Mouse (Mus musculus): ENCODE results near the gene Nthl1. TPM values are rescaled to one million over a fixed set of nuclear protein-coding genes. Genes with fewer than 3 reads are reported as not detected.

Nthl1 gene
- total RNA-seq, 1 experiment = 39.4 TPM

- Histone ChIP-seq H3K27ac (ENCODE audit: insufficient read depth, low read depth, low read length, poor library complexity, severe bottlenecking) (no peak overlapping the region), H3K4me3 (ENCODE audit: insufficient read depth in 1 of 2, low read depth in 1 of 2, low read length in 2 of 2, poor library complexity in 1 of 2, severe bottlenecking in 1 of 2) (no peak overlapping the region), H3K36me3 (ENCODE audit: control insufficient read depth, insufficient read depth, low read length, poor library complexity, severe bottlenecking) (peaks cover 4% of the 10 kb centered on the region; the same call in 1 of the 2 replicates), H3K9me3 (ENCODE audit: control insufficient read depth, insufficient read depth, low read depth, low read length) (no peaks in the 10 kb centered on the region), H3K9ac (ENCODE audit: insufficient read depth, low read depth, low read length, poor library complexity, severe bottlenecking) (no peak overlapping the region), H3K4me1 (ENCODE audit: control insufficient read depth in 2 of 2, insufficient read depth in 2 of 2, low read length in 2 of 2, poor library complexity in 1 of 2) (peaks cover 5 to 30% of the 10 kb centered on the region in 2 experiments; a peak in 3 of 4 replicates)
- no peak for DNase-seq (ENCODE audit: low read depth, low spot score)
- in situ Hi-C loops (cut with MboI; ENCODE audit: low sequenced_read_pairs in 2 of 2, unreplicated experiment in 2 of 2) = no loop called here
- no peak for TF ChIP-seq HCFC1 (IDR thresholded peaks at IDR 0.05; ENCODE audit: borderline replicate concordance, insufficient read depth, low read length)
- no peak for TF ChIP-seq MAFK (IDR thresholded peaks at IDR 0.05; ENCODE audit: insufficient read depth, low read depth, low read length)
- no peak for TF ChIP-seq ZNF384 (IDR thresholded peaks at IDR 0.05; ENCODE audit: low read depth, low read length)
- no peak for TF ChIP-seq CHD2 (IDR thresholded peaks at IDR 0.05; ENCODE audit: low read depth, low read length)
- no peak for TF ChIP-seq ZC3H11A (IDR thresholded peaks at IDR 0.05; ENCODE audit: borderline replicate concordance, low read depth, low read length)
Measured at GRCm38 (mm10) chr17:24644030-24644715, 11.7 kb downstream of the Nthl1 start.

DNA sequence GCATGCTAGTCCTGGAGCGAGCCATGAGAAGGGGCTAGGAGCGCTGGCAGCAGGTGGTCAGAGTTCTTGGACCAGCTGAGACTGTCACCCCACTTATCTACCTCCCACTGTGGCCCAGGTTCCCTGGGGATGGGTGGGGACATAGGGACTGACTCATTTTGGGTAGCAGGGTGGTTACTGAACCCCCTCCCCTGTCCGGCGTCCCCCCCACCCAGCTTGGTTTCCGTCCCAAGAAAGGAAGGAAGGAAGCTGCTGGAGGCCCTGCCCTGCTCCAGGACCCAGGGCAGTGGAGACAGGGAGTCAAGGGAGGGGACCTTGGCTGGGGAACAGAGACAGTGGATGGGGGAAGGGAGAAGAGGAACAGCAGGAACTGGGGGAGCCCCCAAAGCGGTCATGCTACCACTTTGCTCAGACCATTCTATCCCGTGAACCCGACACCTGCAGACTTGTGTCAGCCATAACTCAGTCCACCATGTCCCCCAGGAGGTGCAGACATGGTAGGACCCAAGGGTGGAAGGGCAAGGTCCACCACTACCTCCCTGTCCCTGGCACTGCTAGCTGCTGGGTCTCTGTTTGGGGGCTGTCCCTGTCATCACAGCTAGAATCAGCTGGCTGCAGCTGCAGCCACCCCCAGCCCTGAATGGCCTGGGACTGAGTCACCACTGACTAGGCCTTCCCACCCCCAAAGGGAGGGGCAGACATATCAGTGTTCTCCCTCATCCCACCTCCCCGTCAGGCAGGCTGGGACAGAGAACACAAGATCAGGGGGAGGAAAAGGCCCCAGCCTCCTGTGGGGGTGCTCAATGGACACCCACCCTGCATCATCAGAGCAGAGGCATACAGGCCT, 12.6 kb downstream of the Nthl1 start:
- H3K36me3 ChIP-seq (ENCODE audit: control insufficient read depth, insufficient read depth, low read length, poor library complexity, severe bottlenecking) = peaks cover 4% of the 10 kb centered on the region; the same call in 1 of the 2 replicates
- H3K27ac ChIP-seq (ENCODE audit: insufficient read depth, low read depth, low read length, poor library complexity, severe bottlenecking) = no peak overlapping the region
- DNase-seq (ENCODE audit: low read depth, low spot score) = no peak
- TF ChIP-seq CHD2 (IDR thresholded peaks at IDR 0.05; ENCODE audit: low read depth, low read length) = no peak
- TF ChIP-seq HCFC1 (IDR thresholded peaks at IDR 0.05; ENCODE audit: borderline replicate concordance, insufficient read depth, low read length) = no peak
- TF ChIP-seq MAFK (IDR thresholded peaks at IDR 0.05; ENCODE audit: insufficient read depth, low read depth, low read length) = no peak
- TF ChIP-seq ZNF384 (IDR thresholded peaks at IDR 0.05; ENCODE audit: low read depth, low read length) = no peak
- TF ChIP-seq ZC3H11A (IDR thresholded peaks at IDR 0.05; ENCODE audit: borderline replicate concordance, low read depth, low read length) = no peak
- H3K9me3 ChIP-seq (ENCODE audit: control insufficient read depth, insufficient read depth, low read depth, low read length) = no peaks in the 10 kb centered on the region
- no peak overlapping the region for H3K9ac ChIP-seq (ENCODE audit: insufficient read depth, low read depth, low read length, poor library complexity, severe bottlenecking)
- no peak overlapping the region for H3K4me3 ChIP-seq (ENCODE audit: insufficient read depth in 1 of 2, low read depth in 1 of 2, low read length in 2 of 2, poor library complexity in 1 of 2, severe bottlenecking in 1 of 2)
- in situ Hi-C loops (cut with MboI; ENCODE audit: low sequenced_read_pairs in 2 of 2, unreplicated experiment in 2 of 2) = no loop called here
- peaks cover 7 to 31% of the 10 kb centered on the region in 2 experiments; a peak in 3 of 4 replicates for H3K4me1 ChIP-seq (ENCODE audit: control insufficient read depth in 2 of 2, insufficient read depth in 2 of 2, low read length in 2 of 2, poor library complexity in 1 of 2)

GRCm38 (mm10) chr17:24645916-24646315, 13.4 kb downstream of the Nthl1 start:
- H3K4me1 ChIP-seq (ENCODE audit: control insufficient read depth in 2 of 2, insufficient read depth in 2 of 2, low read length in 2 of 2, poor library complexity in 1 of 2) = peaks cover 10 to 31% of the 10 kb centered on the region in 2 experiments; a peak in 3 of 4 replicates
- no peak overlapping the region for H3K27ac ChIP-seq (ENCODE audit: insufficient read depth, low read depth, low read length, poor library complexity, severe bottlenecking)

DNA sequence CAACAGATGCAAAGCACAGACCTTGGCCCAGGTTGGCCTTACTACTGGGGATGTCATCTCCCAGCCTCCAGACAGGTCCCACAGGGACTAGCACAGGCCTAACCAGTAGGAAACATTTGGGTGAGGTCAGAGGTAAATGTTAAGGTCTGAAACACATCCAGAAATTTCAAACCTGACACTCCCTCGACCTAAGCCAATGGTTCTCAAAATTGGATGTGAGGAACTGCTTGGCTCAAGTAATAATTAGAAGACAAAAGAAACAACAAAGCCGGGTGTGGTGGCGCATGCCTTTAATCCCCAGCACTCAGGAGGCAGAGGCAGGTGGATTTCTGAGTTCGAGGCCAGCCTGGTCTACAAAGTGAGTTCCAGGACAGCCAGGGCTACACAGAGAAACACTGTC, 13.9 kb downstream of the Nthl1 start:
- no peak for DNase-seq (ENCODE audit: low read depth, low spot score)
- no peak overlapping the region for H3K9ac ChIP-seq (ENCODE audit: insufficient read depth, low read depth, low read length, poor library complexity, severe bottlenecking)
- no peaks in the 10 kb centered on the region for H3K9me3 ChIP-seq (ENCODE audit: control insufficient read depth, insufficient read depth, low read depth, low read length)
- peaks cover 4% of the 10 kb centered on the region; the same call in 1 of the 2 replicates for H3K36me3 ChIP-seq (ENCODE audit: control insufficient read depth, insufficient read depth, low read length, poor library complexity, severe bottlenecking)
- in situ Hi-C loops (cut with MboI; ENCODE audit: low sequenced_read_pairs in 2 of 2, unreplicated experiment in 2 of 2) = no loop called here
- H3K4me3 ChIP-seq (ENCODE audit: insufficient read depth in 1 of 2, low read depth in 1 of 2, low read length in 2 of 2, poor library complexity in 1 of 2, severe bottlenecking in 1 of 2) = no peak overlapping the region
- H3K4me1 ChIP-seq (ENCODE audit: control insufficient read depth in 2 of 2, insufficient read depth in 2 of 2, low read length in 2 of 2, poor library complexity in 1 of 2) = peaks cover 10 to 31% of the 10 kb centered on the region in 2 experiments; a peak in 3 of 4 replicates
- H3K27ac ChIP-seq (ENCODE audit: insufficient read depth, low read depth, low read length, poor library complexity, severe bottlenecking) = no peak overlapping the region
- no peak for TF ChIP-seq MAFK (IDR thresholded peaks at IDR 0.05; ENCODE audit: insufficient read depth, low read depth, low read length)
- TF ChIP-seq HCFC1 (IDR thresholded peaks at IDR 0.05; ENCODE audit: borderline replicate concordance, insufficient read depth, low read length) = no peak
- no peak for TF ChIP-seq CHD2 (IDR thresholded peaks at IDR 0.05; ENCODE audit: low read depth, low read length)
- TF ChIP-seq ZNF384 (IDR thresholded peaks at IDR 0.05; ENCODE audit: low read depth, low read length) = no peak
- no peak for TF ChIP-seq ZC3H11A (IDR thresholded peaks at IDR 0.05; ENCODE audit: borderline replicate concordance, low read depth, low read length)

More at GRCm38 (mm10) chr17:24645916-24646315, 13.4 kb downstream of the Nthl1 start:
- H3K4me3 ChIP-seq (ENCODE audit: insufficient read depth in 1 of 2, low read depth in 1 of 2, low read length in 2 of 2, poor library complexity in 1 of 2, severe bottlenecking in 1 of 2) = no peak overlapping the region
- DNase-seq (ENCODE audit: low read depth, low spot score) = no peak
- H3K36me3 ChIP-seq (ENCODE audit: control insufficient read depth, insufficient read depth, low read length, poor library complexity, severe bottlenecking) = peaks cover 4% of the 10 kb centered on the region; the same call in 1 of the 2 replicates
- in situ Hi-C loops (cut with MboI; ENCODE audit: low sequenced_read_pairs in 2 of 2, unreplicated experiment in 2 of 2) = no loop called here
- no peak overlapping the region for H3K9ac ChIP-seq (ENCODE audit: insufficient read depth, low read depth, low read length, poor library complexity, severe bottlenecking)
- H3K9me3 ChIP-seq (ENCODE audit: control insufficient read depth, insufficient read depth, low read depth, low read length) = no peaks in the 10 kb centered on the region
- no peak for TF ChIP-seq CHD2 (IDR thresholded peaks at IDR 0.05; ENCODE audit: low read depth, low read length)
- TF ChIP-seq MAFK (IDR thresholded peaks at IDR 0.05; ENCODE audit: insufficient read depth, low read depth, low read length) = no peak
- TF ChIP-seq ZNF384 (IDR thresholded peaks at IDR 0.05; ENCODE audit: low read depth, low read length) = no peak
- TF ChIP-seq HCFC1 (IDR thresholded peaks at IDR 0.05; ENCODE audit: borderline replicate concordance, insufficient read depth, low read length) = no peak
- no peak for TF ChIP-seq ZC3H11A (IDR thresholded peaks at IDR 0.05; ENCODE audit: borderline replicate concordance, low read depth, low read length)

All from ES-E14 (cell line).